Mouse (Mus musculus): ENCODE measurements around the gene Nop58. TPM values are rescaled to one million over a fixed set of nuclear protein-coding genes. Genes with fewer than 3 reads are reported as not detected.
"Not testable (repeated sequence)": the region's sequence is repeated elsewhere in the genome, so short reads cannot be mapped to it uniquely, and the experiment has no call there.

Gene Nop58
- total RNA-seq (2017) = 252 to 325 TPM (median 279 TPM) in 3 replicates

DNA sequence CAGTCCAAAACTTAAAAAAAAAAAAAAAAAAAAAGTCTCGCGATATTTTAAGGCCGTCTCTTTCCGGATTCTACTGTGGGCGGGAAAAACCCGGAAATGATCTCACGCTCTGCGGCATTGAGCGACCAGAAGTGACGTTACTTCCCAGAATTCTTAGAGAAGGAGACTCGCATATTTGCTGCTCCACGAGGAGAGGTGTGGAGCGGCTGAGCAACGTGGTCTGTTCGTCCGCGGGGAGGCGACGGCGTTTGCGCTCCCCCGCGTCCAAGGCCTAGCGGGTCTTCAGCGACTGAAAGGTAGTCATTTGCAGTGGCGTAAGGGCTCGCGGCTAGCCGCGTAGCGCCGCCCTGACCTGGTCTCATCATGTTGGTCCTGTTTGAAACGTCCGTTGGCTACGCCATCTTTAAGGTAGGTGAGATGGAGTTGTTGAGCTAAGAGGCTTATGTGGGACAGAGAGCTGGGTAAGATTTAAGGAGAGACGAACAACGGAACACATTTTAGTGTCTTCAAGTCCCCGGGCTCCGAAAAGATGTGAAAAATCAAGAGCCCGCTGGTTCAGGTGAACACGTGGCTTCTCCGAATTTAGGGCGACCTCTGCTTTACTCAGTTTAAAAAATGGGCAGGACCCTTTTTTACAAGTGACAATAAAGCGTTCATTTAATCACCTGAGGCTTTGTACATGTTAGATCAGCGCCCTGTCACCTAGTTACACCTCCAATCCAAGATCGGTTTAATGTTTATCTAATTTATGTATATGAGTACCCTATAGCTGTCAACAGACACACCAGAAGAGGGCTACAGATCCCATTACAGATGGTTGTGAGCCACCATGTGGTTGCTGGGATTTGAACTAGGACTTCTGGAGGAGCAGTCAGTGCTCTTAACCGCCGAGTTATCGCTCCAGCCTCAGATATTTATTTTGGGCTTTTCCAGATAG is at the start of gene Nop58:
TSS of gene Nop58 (plus strand) at position 153 of the 937 bp plus-strand sequence.
- peak; percentile 99 for ATAC-seq (replicated peaks; ENCODE audit: insufficient number of reproducible peaks, low FRiP score, low TSS enrichment, poor library complexity, severe bottlenecking)

DNA sequence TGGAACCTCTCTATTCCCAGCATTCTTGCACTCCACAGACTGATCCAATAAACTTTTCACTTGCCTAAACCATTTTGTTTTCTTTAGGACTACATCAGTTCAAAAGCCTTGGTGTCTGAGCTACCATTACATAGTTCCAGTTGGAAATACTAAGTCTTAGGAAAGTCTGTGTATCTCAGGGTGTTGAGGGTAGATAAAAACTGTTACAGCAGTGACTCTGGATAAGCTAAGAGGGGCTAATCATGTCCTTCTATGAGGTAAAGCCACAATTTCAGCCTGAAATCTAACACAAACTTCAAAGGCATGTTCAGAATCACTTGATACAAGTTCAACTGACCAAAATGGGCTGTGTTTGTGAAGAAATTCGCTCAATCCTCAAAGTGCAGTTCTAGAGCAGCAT is 48.4 kb upstream of the Nop58 start:
- no peak for ATAC-seq (replicated peaks; ENCODE audit: insufficient number of reproducible peaks, low FRiP score, low TSS enrichment, poor library complexity, severe bottlenecking)

DNA sequence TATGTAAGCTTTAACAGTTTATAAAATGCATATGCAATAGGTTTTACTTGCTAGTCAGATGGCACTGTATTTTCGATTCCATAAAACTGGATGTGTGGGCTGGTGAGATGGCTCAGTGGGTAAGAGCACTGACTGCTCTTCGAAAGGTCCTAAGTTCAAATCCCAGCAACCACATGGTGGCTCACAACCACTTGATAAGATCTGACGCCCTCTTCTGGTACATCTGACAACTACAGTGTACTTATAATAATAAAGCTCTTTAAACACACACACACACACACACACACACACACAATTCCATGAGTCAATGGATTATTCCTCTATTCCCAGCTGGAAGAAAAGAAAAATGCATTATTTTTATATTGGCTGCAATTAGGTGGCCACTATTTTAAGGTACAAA is 46.4 kb upstream of the Nop58 start:
- ATAC-seq (replicated peaks; ENCODE audit: insufficient number of reproducible peaks, low FRiP score, low TSS enrichment, poor library complexity, severe bottlenecking) = no peak

DNA sequence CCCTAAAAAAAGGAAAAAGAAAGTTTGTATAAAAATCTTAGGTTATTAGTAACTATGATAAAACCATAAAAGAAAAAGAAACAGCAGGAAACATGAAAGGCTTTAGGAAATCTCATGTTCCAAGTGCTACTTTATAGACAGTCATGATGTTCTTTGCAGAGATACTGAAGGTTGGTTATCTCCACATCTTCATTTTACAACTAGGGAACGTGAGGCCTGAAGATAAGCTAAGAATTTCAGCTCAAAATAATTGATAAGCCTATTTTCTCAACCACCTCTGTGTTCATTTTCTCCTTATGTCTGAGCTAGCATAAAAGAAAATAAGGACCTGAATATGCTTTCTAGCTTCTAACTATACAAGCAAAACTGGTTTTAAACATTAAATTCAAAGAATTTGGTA is 42.3 kb upstream of the Nop58 start:
- ATAC-seq (replicated peaks; ENCODE audit: insufficient number of reproducible peaks, low FRiP score, low TSS enrichment, poor library complexity, severe bottlenecking) = no peak

DNA sequence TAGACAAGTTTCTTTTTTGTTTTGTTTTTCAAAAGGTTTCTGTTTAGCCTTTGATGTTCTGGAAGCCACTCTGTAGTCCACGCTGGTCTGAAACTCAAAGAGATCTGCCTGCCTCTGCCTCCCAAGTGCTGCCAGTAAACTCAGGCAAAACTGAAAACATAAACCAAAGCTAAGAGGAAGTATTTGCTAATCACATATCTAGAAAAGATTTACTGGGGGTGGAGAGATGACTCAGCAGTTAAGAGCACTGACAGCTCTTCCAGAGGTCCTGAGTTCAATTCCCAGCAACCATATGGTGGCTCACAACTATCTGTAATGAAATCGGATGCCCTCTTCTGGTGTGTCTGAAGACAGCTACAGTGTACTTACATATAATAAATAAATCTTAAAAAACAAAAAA is 38.3 kb upstream of the Nop58 start:
- ATAC-seq (replicated peaks; ENCODE audit: insufficient number of reproducible peaks, low FRiP score, low TSS enrichment, poor library complexity, severe bottlenecking) = not testable (repeated sequence)

DNA sequence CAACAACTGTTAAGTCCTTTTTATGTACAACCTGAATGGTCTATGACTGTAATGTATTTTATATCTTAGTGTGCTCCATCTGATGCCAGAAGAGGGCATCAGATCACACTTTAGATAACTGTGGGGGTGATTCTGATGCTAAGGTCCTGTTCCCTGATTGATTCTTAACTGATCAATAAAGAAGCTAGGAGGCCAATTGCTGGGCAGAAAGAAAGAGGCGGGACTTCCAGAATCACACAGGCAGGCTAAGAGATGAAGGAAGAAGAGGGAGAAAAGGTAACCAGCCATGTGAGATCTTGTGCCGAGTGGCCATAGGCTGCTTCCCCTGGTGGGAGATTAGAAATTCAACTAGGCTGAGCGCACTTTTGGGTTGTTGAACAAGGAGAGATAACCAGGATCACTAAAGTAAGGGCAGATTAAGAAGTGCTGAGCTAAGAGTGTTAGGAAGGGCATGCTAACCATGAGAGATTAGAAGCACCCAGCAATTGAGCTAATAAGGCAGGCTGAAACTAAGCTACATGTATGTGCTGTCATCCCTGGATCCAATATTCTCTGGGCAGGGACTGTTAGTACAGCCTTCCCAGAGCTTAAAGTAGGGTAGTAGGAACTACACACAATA is 33.5 kb upstream of the Nop58 start:
- no peak for ATAC-seq (replicated peaks; ENCODE audit: insufficient number of reproducible peaks, low FRiP score, low TSS enrichment, poor library complexity, severe bottlenecking)

DNA sequence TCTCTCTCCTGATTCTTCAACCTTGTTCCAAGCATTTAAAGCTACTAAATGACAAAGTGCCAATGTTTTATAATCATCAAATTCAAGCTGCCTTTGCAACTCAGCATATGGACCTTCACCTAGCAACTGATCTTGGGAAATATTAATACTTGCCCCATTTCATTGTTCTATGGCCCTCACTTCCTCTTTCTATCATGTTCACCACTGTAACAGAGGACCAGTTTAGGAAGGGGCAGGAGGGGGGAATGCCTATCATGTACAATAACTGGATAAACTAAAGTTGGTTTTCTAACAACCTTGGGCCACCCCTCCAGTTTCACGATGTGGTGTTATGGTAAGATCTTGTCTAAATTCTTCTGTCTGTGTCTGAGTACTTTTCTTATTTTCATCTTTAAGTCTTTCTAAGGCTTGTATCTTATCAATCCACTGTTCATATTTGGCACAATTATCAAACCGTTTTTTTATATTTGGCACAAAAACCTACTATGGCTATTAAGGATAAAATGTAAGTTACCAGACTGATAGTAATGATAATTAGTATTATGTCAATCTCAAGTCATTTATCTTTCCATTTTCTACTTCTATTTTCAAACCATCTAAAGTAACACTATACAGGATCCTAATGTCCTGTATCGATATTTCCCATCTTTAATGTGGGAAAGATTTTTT is 31.4 kb upstream of the Nop58 start:
- no peak for ATAC-seq (replicated peaks; ENCODE audit: insufficient number of reproducible peaks, low FRiP score, low TSS enrichment, poor library complexity, severe bottlenecking)

DNA sequence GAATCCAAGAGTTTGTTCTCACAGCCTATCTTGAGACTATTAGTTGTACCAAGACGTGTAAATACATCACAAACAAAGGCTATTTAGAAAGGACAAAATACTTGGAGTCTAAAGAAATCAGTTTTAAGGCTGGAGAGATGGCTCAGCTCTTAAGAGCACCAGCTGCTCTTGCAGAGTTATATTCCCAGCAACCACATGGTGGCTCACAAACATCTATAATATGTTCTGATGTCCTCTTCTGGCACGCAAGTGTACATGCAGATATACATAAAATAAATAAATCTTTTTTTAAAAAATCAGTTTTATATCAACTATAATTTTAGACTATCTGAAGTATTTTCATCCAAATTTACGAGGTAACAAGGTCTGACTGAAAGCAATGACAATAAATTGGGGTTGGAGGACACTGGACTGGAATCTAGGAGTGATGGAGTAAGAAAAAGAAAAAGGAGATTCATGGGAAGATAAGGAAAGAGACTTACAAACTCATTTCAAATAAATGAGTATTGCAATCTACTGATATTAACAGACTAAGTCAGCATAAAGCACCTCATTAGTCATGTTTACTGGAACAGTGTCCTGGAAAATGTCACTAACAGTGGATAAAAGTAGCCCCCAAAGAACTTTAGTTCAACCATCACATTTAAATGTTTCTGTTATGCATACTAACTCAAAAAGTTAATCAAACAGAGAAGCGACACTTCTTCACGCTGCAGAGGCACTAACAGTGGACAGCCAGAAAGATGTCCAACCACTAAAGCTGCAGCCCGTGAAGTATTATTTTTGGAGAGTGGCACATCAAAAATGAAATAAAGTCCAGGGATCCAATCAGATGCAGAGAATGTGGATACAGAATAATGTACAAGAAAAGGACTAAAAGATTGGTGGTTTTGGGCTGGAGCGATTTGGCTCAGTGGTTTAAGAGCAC is 28.3 kb upstream of the Nop58 start:
- ATAC-seq (replicated peaks; ENCODE audit: insufficient number of reproducible peaks, low FRiP score, low TSS enrichment, poor library complexity, severe bottlenecking) = no peak

DNA sequence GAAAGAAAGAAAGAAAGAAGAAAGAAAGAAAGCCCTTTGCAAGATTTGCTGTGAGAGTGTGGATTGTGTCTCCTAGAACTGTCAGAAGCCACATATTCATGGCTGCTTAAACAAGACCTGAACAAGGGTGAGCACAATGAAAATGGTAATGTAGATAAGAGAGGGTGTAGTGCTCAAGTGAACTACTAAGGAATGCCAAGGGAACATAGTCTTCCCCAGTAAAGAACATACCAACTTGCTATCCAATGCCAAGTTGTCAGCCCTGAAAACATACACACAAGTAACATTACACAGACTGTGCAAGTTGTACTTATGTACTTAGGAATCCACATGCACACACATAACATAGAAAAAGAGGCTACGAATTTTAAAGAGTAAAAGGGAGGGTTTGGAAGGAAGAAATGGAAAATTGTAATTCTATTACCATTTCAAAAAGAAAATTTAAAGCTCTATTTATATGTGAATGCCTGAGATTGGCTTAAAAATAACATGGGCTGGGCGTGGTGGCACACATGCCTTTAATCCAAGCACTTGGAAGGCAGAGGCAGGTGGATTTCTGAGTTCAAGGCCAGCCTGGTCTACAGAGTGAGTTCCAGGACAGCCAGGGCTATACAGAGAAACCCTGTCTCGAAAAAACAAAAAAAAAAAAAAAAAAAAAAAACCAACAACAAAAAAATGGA is 21.2 kb upstream of the Nop58 start:
- no peak for ATAC-seq (replicated peaks; ENCODE audit: insufficient number of reproducible peaks, low FRiP score, low TSS enrichment, poor library complexity, severe bottlenecking)

DNA sequence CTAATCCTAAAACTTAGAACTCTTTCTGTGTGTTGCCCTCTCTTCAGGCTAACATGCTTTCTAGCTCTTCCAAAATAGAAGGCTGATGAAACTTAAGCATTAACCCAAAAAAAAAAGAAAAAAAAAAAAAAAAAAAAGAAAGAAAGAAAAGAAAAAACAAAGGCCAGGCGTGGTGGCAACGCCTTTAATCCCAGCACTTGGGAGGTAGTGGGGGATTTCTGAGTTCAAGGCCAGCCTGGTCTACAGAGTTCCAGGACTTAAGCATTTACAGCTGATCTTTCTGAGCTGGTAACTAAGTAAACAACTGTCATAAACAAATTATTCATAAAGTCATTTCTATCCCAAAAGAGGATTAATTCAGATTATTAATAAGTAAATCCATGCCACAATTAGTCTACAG is 15.9 kb upstream of the Nop58 start:
- no peak for ATAC-seq (replicated peaks; ENCODE audit: insufficient number of reproducible peaks, low FRiP score, low TSS enrichment, poor library complexity, severe bottlenecking)

DNA sequence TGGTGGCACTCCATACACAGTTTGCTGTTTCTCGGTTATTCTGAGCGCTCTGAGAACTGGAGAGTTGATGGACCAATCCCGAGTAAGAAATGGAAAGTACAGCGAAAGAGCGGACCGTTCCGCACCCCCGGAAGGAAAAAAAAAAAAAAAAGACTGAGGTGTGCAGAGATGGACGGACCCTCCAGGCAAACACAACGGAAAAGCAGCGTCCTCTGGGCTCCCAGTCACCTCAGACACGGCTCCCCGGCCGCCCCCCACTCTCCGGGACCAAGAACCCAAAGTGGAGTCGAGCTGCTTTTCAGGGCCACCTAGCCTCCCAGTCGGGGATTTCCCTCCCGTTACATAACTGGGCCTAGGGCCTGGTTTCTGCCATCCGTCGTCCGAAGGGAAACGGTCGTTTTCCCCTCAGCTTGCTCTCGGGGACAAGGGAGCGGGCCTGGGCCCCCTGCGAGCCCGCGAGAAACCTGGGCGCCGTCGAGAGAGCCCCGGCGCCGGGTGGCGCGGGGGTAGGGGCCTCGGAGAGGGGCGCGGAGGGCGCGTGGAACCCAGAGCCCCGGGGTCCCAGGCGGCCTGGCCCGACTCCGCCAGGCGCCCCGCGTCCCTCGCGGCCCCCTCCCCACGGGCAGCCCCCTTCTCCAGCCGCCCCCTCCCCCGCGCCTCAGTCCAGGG is 14.7 kb upstream of the Nop58 start:
- peak; percentile 49; the same call in 1 of the 2 replicates for ATAC-seq (replicated peaks; ENCODE audit: insufficient number of reproducible peaks, low FRiP score, low TSS enrichment, poor library complexity, severe bottlenecking)

DNA sequence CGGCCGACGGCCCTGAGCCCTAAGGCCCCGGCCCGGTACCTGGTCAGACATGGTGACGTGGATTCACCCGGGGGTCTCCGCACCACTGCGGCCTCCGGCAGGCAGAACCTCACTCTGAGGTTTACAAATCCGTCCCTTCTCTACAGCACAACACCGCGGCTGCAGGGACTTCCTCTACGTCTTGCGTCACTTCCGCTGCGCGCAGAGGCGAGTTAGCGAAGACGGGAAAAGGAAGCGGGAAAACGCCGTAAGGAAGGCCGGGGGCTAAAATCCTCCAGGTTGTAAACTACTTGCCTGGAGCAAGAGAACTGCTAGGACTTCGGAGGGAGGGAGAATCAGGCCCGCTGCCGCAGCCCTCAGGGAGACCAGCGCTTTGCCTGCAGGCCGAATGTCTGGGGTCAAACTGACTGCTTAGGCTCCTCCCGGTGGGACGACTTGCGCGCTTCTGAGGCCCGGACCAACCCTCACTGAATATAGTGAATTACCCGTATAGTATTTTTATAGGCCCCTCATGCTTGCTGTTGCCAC is 14.1 kb upstream of the Nop58 start, which contains the start of gene Sumo1:
TSS of gene Sumo1 (minus strand) at position 194 of the 528 bp plus-strand sequence.
- ATAC-seq (replicated peaks; ENCODE audit: insufficient number of reproducible peaks, low FRiP score, low TSS enrichment, poor library complexity, severe bottlenecking) = peak; percentile 95

DNA sequence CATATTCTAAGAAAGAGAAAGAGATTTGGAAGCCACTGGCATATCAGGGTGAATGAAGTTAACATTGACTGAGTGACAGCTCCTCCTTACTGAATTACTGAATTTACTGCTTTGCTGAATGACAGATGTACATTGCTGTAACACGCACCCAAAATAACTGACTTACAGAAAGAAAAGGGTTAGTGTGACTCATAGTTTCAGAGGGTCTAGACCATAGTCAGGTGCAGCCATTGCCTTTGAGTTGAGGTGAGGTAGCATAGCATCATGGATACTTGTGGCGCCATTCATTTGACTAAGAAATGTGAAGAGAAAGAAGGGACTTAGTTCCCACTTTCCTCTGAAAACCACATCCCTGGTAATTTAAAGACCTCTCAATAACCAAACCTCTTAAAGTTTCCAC is 11.1 kb upstream of the Nop58 start:
- no peak for ATAC-seq (replicated peaks; ENCODE audit: insufficient number of reproducible peaks, low FRiP score, low TSS enrichment, poor library complexity, severe bottlenecking)

DNA sequence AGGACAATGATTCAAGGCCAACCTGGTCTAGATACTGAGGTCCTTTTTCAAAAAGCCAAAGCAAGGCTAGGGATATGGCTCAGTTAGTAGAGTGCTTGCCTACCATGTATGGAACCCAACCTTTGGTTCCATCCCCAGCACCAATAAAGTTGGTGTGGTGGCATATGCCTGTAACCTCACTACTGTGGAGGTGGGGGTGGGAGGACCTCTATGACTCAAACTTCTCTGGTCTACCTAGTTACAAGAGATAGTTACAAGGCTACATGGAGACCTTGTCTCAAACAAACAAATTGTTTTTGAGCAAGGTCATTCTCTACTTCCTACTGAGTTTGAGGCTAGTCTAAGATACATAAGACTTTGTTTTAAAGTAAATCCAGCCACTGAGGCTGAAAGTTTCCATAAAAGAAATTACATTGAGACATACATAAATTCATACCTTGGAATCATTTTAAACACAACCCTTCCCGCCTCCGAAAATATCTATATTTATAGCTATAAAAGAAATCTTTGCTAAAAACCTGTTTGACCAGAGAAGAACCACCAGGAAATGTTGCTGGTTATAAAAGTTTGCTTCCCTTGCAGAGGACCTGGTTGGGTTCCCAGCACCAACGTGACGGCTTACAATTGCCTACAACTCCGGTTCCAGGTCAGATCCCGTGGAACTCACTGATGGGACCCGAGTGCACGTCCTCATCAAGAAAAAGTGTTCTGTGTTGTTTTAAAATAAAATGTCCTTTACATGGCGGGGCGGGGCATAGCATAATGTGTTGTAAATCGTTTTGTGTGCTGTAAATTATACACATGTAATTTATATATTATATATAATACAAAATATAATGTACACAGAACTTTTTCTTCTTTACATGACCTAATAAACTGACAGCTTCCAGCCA is 599 bp upstream of the Nop58 start:
- no peak for ATAC-seq (replicated peaks; ENCODE audit: insufficient number of reproducible peaks, low FRiP score, low TSS enrichment, poor library complexity, severe bottlenecking)

DNA sequence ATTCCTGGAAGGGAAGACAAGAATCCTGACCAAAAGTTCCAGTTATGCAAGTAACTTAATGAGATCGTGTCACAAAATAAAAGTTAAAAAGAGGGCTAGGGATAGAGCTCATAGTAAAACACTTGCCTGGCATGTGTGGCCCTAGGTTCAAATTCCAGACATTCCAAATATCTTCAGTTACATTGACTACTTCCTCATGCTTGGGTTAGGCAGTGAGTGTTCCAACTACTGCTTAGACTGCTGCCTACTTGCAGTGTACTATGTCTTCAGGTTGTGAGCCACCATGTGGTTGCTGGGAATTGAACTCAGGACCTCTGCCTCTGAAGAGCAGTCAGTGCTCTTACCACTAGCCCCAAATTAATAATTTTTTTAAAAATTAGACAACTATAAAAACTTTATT is 2.7 kb downstream of the Nop58 start:
- no peak for ATAC-seq (replicated peaks; ENCODE audit: insufficient number of reproducible peaks, low FRiP score, low TSS enrichment, poor library complexity, severe bottlenecking)

DNA sequence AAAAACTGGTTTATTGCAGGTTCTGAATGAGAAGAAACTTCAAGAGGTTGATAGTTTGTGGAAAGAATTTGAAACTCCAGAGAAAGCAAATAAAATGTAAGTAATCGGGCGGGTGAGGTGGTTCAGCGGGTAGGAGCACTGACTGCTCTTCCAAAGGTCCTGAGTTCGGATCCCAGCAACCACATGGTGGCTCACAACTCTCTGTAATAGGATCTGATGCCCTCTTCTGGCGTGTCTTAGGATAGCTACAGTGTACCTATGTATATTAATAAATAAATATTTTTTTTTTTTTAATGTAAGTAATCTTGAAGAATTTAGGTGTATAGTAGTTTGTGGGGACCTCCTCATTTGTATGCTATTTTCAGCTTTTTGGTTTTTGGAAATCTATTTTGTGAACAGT is 5.7 kb downstream of the Nop58 start:
- no peak for ATAC-seq (replicated peaks; ENCODE audit: insufficient number of reproducible peaks, low FRiP score, low TSS enrichment, poor library complexity, severe bottlenecking)
